Mouse (Mus musculus): ENCODE data around the gene Ifi35. TPM values are rescaled to one million over a fixed set of nuclear protein-coding genes. Genes with fewer than 3 reads are reported as not detected.

Ifi35 gene
- polyA plus RNA-seq, 1 experiment, result 24.7 TPM

- TF ChIP-seq POLR2A (IDR thresholded peaks at IDR 0.05; ENCODE audit: low read depth, low read length), result no peak
Observed at GRCm38 (mm10) chr11:101477194-101477551, 29.0 kb downstream of the Ifi35 start.

GRCm38 (mm10) chr11:101477552-101478211 lies 29.5 kb downstream of the Ifi35 start:
- Histone ChIP-seq H3K4me3 (ENCODE audit: insufficient read depth, low read length) (no peak overlapping the region), H3K27ac (ENCODE audit: insufficient read depth, low read length) (no peak overlapping the region), H3K4me1 (ENCODE audit: control insufficient read depth, insufficient read depth, low read length) (no peaks in the 10 kb centered on the region)
- TF ChIP-seq CTCF (IDR thresholded peaks at IDR 0.05; ENCODE audit: borderline replicate concordance, insufficient read depth, low read length) (no peak), POLR2A (IDR thresholded peaks at IDR 0.05; ENCODE audit: low read depth, low read length) (no peak)

More at GRCm38 (mm10) chr11:101477194-101477551, 29.0 kb downstream of the Ifi35 start:
- H3K27ac ChIP-seq (ENCODE audit: insufficient read depth, low read length), result no peak overlapping the region
- no peak overlapping the region for H3K4me3 ChIP-seq (ENCODE audit: insufficient read depth, low read length)
- no peaks in the 10 kb centered on the region for H3K4me1 ChIP-seq (ENCODE audit: control insufficient read depth, insufficient read depth, low read length)

GRCm38 (mm10) chr11:101479171-101479635 lies 31.0 kb downstream of the Ifi35 start:
- H3K4me3 ChIP-seq (ENCODE audit: insufficient read depth, low read length), result no peak overlapping the region
- H3K27ac ChIP-seq (ENCODE audit: insufficient read depth, low read length), result no peak overlapping the region
- H3K4me1 ChIP-seq (ENCODE audit: control insufficient read depth, insufficient read depth, low read length), result no peaks in the 10 kb centered on the region
- TF ChIP-seq CTCF (IDR thresholded peaks at IDR 0.05; ENCODE audit: borderline replicate concordance, insufficient read depth, low read length) (no peak), POLR2A (IDR thresholded peaks at IDR 0.05; ENCODE audit: low read depth, low read length) (no peak)

- TF ChIP-seq POLR2A (IDR thresholded peaks at IDR 0.05; ENCODE audit: low read depth, low read length), result no peak
- no peak for TF ChIP-seq CTCF (IDR thresholded peaks at IDR 0.05; ENCODE audit: borderline replicate concordance, insufficient read depth, low read length)
- Histone ChIP-seq H3K27ac (ENCODE audit: insufficient read depth, low read length) (no peak overlapping the region), H3K4me1 (ENCODE audit: control insufficient read depth, insufficient read depth, low read length) (no peaks in the 10 kb centered on the region), H3K4me3 (ENCODE audit: insufficient read depth, low read length) (no peak overlapping the region)
Observed at GRCm38 (mm10) chr11:101480912-101481311, 32.7 kb downstream of the Ifi35 start.

GRCm38 (mm10) chr11:101483804-101484203 lies 35.6 kb downstream of the Ifi35 start:
- Histone ChIP-seq H3K27ac (ENCODE audit: insufficient read depth, low read length) (no peak overlapping the region), H3K4me1 (ENCODE audit: control insufficient read depth, insufficient read depth, low read length) (no peaks in the 10 kb centered on the region), H3K4me3 (ENCODE audit: insufficient read depth, low read length) (no peak overlapping the region)
- TF ChIP-seq POLR2A (IDR thresholded peaks at IDR 0.05; ENCODE audit: low read depth, low read length) (no peak), CTCF (IDR thresholded peaks at IDR 0.05; ENCODE audit: borderline replicate concordance, insufficient read depth, low read length) (no peak)

GRCm38 (mm10) chr11:101484245-101484644 lies 36.0 kb downstream of the Ifi35 start:
- no peak overlapping the region for H3K4me3 ChIP-seq (ENCODE audit: insufficient read depth, low read length)
- no peak overlapping the region for H3K27ac ChIP-seq (ENCODE audit: insufficient read depth, low read length)
- TF ChIP-seq CTCF (IDR thresholded peaks at IDR 0.05; ENCODE audit: borderline replicate concordance, insufficient read depth, low read length) (no peak), POLR2A (IDR thresholded peaks at IDR 0.05; ENCODE audit: low read depth, low read length) (no peak)
- H3K4me1 ChIP-seq (ENCODE audit: control insufficient read depth, insufficient read depth, low read length), result no peaks in the 10 kb centered on the region

- TF ChIP-seq CTCF (IDR thresholded peaks at IDR 0.05; ENCODE audit: borderline replicate concordance, insufficient read depth, low read length) (no peak), POLR2A (IDR thresholded peaks at IDR 0.05; ENCODE audit: low read depth, low read length) (no peak)
Observed at GRCm38 (mm10) chr11:101484814-101485213, 36.6 kb downstream of the Ifi35 start.

GRCm38 (mm10) chr11:101485509-101486028 lies 37.4 kb downstream of the Ifi35 start:
- no peak overlapping the region for H3K27ac ChIP-seq (ENCODE audit: insufficient read depth, low read length)
- H3K4me1 ChIP-seq (ENCODE audit: control insufficient read depth, insufficient read depth, low read length), result no peaks in the 10 kb centered on the region
- H3K4me3 ChIP-seq (ENCODE audit: insufficient read depth, low read length), result no peak overlapping the region
- no peak for TF ChIP-seq POLR2A (IDR thresholded peaks at IDR 0.05; ENCODE audit: low read depth, low read length)
- no peak for TF ChIP-seq CTCF (IDR thresholded peaks at IDR 0.05; ENCODE audit: borderline replicate concordance, insufficient read depth, low read length)

More at GRCm38 (mm10) chr11:101484814-101485213, 36.6 kb downstream of the Ifi35 start:
- Histone ChIP-seq H3K4me1 (ENCODE audit: control insufficient read depth, insufficient read depth, low read length) (no peaks in the 10 kb centered on the region), H3K4me3 (ENCODE audit: insufficient read depth, low read length) (no peak overlapping the region), H3K27ac (ENCODE audit: insufficient read depth, low read length) (no peak overlapping the region)

- no peak for TF ChIP-seq CTCF (IDR thresholded peaks at IDR 0.05; ENCODE audit: borderline replicate concordance, insufficient read depth, low read length)
- Histone ChIP-seq H3K4me3 (ENCODE audit: insufficient read depth, low read length) (no peak overlapping the region), H3K4me1 (ENCODE audit: control insufficient read depth, insufficient read depth, low read length) (no peaks in the 10 kb centered on the region), H3K27ac (ENCODE audit: insufficient read depth, low read length) (no peak overlapping the region)
Observed at GRCm38 (mm10) chr11:101486126-101486525, 37.9 kb downstream of the Ifi35 start.

GRCm38 (mm10) chr11:101506269-101506780 lies 58.1 kb downstream of the Ifi35 start:
- H3K4me3 ChIP-seq (ENCODE audit: insufficient read depth, low read length), result no peak overlapping the region
- H3K4me1 ChIP-seq (ENCODE audit: control insufficient read depth, insufficient read depth, low read length), result no peaks in the 10 kb centered on the region
- no peak overlapping the region for H3K27ac ChIP-seq (ENCODE audit: insufficient read depth, low read length)
- TF ChIP-seq POLR2A (IDR thresholded peaks at IDR 0.05; ENCODE audit: low read depth, low read length) (no peak), CTCF (IDR thresholded peaks at IDR 0.05; ENCODE audit: borderline replicate concordance, insufficient read depth, low read length) (no peak)

Data from embryonic fibroblast, embryonic 13.5 days (primary cell).